Mouse (Mus musculus) inflammation-experienced regulatory T-cells, adult 6 months (primary cell): ENCODE measurements at regions not wholly inside any gene's neighbourhood (a gene's known extent, or its start where the extent isn't known, plus 50 kb on each side); places are given as distances from the start of the nearest gene placed in this dataset.

ENCODE experiments used
- ATAC-seq: one replicate; pipeline ENCODE4 v1.8.0; 2017

DNA sequence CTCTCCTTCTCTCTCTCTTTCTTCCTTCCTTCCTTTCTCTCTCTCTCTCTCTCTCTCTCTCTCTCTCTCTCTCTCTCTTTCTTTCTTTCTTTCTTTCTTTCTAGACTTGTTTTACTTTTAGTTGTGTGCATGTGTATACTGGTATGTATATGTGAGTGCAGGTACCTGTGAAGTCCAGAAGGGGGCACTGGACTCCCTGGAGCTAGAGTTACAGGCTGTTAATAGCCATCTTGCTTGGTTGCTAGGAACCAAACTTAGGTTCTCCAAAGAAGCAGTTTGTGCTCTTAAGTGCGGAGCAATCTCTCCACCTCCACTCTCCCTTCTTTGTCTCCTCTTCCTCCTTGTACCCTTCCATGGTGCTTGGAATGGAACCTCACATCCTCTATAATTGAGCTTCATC lies 77.2 kb downstream of the Gm10604 start:
- ATAC-seq, result no peak

DNA sequence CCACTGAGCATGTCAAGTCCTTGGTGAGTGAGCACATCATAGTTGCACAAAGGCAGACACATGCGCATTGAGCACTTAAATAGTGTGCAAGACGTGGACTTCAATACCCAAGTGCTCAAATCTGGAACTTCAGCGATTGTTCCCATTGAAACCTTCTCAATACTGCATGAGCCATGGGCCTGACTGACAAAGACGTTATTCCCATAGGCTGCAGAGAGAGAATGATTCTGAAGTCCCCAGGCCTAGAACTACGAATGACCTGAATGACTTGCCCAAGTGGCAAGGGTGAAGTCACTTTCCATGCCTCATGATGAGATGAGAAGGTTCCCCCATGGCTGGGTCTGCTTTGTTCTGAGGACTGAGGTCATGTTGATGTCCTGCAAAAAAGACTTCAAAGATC lies 77.7 kb downstream of the Gm10604 start:
- ATAC-seq, result no peak

DNA sequence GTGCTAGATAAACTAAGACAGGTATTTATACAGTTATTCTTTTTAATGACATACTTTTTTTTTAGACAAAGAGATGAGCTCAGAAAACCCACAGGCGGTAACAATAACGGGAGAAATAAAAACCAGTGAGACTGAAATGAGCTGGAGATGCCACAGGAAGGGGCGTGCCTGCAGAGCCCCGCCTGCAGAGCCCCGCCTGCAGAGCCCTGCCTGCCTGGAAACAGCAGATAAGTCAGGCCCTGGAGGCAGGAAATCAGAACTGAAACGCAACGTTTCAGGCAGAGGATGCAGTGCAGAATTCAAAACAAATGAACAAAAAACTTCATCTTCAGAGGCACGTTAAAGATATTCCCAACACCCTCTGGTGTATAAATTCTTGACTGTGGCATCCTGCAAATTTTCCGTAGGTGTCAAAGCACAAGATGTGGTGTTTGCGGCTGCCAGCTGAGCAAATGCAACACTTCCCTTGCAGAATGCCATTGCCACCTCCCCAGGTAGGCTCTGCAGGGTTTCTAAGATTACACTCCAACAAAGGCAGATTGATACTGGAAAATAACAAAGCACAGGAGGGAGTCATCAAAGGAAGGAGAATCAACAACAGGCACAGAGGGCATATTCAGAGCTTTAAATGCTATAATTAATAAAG lies 81.0 kb downstream of the Gm10604 start:
- ATAC-seq, result peak; percentile 100

DNA sequence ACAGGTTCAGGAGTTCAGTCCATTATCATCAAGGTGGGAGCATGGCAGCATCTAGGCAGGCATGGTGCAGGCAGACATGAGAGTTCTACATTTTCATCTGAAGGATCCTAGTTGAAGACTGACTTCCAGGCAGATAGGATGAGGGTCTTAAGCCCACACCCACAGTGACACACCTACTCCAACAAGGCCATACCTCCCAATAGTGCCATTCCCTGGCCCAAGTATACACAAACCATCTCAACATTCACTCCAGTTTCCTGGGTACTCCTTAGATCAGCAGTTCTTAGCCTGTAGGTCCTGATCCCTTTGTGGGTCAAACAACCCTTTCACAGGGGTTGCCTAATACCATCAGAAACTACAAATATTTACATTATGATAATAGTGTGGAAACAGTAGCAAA lies 83.8 kb downstream of the Gm10604 start:
- ATAC-seq, result no peak

DNA sequence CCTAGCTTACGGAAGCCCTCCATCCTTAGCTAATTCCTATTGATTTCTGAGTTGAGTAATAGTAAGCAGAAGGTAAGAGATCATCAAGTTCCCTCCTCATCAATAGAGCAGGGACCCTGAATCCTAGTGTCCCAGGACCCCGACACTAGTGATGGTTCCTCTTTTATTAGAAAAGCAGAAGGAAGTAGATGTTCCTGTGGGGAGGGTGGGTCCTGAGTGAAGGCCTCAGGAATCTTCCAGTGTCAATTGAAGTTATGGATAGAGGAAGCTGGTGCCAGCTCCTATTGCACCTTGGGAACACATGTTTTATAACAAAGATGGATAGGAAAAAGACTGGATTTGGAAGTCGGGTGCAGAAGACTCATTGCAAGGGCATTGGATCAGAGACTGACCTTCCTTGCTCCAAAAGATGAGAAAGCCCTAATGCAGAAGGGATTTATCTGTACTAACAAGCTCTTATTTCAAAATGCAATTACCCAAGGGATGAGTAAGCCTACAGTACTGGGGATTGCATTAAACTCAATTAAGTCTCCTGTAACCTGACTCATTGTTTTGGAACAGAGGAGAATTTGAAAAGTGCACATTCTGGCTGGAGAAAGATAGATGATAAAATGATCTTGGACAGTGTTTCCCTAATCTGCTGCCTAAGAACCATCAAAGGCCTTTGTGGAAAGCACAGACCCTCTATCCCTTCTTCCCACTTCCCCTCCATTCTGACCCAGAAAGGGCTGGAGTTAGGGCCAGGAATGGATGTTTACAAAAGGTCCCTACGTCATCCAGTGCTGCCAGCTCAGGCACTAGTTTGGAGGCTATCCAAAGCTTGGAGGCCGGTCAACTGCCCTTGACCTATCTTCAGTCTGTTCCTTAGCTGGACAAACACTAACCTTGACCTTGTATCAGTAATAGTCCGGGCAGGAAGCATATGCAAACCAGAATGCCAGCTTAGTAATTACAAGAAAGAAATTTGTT lies 84.9 kb downstream of the Gm10604 start:
- no peak for ATAC-seq

DNA sequence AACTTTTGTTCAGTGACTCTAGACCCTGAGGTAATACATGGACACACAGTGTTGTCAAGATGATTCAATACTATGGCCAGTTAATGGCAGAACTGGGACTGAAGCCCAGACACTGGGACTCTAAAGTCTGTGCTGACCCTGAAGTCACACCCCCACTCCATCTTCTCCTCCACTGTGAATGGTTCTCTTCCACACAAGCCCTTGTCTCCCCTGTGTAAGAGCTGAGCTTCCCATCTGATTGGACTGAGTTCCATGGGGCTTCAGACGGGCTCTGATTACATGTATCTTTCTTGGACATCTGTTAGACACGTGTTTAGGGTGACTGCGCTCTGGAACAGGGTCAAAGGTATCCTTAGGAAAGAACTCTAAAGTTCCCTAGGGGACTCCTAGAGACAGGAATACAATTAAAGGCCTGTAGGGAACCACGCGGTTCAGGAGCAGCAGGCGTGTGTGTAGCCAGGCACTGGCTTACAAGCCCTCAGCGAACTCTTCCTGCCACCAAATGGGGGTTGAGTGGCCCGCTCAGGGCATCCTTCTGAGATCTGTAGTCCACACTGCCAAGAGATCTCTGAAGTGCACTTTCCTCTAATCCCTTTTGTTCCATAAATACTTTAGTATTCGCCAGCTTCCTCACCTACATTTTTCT lies 87.4 kb downstream of the Gm10604 start:
- ATAC-seq, result no peak

DNA sequence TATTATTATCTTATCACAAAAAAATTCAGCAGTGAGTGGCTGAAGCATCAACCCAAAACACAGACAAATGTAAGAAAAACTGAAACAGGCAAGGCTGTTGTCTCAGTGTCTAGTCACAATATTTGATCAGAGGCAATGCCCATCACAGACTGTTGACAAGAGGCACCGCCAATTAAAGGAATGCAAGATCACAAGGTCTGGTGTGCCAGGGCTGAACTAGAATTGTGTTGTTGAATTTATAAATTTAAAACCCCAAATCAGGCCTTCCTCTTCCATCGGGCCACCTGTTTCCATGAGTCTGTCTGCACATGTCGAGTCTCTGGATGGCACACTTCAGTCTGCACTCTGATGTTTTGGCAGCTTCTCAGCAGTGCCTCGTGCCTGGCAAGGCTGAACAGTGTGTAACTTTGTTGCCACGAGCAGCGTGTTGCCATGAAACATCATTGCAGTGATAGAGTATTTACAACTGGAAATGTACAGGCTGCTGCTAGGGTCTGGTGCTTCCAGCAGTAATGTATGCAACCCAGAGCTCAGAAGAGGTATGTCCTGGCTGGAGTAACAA lies 91.9 kb downstream of the Gm10604 start:
- no peak for ATAC-seq

DNA sequence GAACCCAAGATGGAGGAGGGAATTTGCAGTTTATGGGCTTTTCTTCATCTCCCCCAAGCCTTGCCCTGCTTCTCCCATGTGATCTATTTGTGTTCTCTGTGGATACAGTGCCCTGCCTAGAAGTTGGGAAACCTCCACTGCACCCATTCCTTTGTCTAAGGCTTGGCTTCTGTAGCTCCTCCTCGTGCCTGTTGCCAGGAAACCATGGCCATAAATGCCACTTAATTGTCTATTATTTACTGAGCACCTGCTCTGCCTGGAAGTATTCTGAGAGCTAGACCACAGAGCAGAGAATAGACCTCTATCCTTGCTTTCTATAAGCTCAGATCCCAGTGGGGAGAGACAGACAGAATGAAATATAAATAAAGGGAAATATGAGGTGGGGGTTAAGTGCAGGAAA lies 93.7 kb downstream of the Gm10604 start:
- no peak for ATAC-seq

DNA sequence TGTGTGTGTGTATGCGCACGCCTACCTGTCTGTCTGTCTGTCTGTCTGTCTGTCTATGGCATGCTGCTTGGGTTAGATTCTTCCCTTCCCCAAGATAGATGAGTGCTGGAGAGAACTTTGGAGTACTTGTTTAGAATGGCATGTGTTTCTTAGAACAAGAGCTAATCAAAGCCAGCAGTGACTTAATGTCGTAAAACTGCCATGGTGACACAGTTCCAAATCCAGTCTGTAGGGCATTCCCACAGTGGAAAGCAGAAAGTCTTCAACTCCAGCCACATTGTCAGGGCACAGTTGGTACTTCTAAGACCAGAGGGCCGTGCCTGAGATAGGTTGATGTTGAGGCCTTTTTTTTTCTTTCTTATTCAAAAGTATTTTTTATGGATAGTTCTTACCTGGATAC lies 95.6 kb downstream of the Gm10604 start:
- ATAC-seq, result no peak

DNA sequence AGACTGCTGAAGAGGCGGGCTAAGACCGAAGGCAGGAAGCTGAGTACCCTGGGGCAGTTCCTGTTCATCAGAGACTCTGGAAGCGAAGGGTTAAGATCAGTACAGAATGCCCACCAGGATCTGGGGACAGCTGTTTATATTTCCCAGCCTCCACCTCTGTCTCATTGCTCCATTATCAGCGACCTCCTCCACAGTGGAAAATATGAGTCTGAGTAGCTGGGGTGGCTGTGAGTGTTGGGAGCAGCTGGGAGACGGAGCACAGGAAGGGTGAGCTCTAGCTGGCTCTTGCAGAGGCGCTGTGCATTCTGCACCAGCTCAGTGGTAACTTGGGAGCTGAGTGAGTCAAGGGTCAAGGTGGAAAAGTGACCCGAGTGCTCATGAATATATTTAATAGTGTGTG lies 96.2 kb downstream of the Gm10604 start:
- ATAC-seq, result peak; percentile 21

DNA sequence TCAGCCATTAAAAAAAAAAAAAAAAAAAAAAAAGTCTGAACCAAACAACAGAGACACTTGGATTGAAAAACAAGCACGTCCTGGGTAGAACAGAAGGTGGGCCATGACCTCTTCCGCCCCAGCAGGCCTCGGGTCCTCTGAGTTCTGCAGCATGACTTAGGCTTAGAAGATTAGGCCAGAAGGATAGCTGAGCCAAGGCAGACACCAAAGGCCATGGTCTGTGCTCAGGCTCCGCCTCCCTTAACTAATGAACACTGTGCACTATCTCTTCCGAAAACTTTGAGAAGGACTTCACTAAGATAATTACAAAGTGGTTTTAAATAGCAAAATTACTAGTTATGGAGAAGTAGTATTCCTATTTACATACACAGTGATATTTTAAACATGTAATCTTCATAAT lies 97.8 kb downstream of the Gm10604 start:
- ATAC-seq, result no peak

DNA sequence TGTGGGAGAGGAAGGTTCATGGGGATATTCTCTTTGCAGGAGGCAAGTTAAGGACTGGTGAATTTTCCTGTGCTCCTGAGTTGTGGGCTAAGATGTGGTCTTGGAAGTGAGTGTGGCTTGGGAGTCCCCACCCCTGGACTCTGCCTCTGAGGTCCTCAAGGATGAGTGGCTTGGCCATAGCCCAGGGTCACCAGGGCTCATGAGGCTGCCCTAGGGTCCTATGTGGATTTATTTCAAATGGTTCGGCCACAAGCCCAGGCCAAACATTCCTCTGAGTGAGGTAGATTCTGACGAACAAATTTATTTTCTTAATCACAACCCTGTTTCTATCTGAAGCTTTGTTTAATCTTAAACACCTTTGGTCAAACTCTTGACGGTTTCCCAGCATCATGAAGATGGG lies 98.4 kb downstream of the Gm10604 start:
- no peak for ATAC-seq

DNA sequence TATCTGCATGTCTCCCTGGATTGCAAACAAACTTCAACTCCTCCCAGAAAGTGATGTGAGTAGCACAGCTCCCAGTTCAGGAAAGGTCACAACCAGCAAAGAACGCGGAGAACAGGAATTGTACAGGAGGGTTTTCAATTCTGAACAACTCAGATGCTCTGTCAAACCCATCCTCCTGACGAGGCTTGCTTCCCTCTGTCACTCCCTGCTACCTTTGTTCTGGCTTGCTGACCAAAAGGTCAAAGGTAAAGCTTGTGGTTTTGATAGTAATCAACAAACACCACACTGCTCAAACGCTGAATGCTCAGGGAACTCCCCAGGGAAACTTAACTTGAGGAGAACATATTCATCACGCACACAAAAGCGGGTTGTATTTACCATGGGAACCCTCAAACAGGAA lies 102.4 kb downstream of the Gm10604 start:
- no peak for ATAC-seq

DNA sequence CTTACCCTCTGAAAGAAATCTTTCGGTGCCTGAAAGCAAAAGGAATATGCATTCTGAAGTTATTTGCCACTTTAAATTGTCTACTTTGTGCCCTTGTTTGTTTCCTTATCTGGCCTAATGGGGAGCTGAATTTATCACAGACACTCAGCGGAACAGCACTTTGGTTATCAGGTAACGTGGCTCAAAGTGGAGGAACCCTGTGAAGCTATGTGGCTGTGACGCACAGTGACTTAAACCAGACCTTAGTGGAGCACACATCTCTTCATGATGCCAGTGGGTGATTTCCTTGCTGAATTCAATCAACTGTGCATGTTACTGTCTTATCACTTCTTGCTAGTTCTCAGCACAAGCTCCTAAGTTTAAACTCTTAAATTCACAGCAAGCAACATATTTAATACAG lies 103.1 kb downstream of the Gm10604 start:
- no peak for ATAC-seq

DNA sequence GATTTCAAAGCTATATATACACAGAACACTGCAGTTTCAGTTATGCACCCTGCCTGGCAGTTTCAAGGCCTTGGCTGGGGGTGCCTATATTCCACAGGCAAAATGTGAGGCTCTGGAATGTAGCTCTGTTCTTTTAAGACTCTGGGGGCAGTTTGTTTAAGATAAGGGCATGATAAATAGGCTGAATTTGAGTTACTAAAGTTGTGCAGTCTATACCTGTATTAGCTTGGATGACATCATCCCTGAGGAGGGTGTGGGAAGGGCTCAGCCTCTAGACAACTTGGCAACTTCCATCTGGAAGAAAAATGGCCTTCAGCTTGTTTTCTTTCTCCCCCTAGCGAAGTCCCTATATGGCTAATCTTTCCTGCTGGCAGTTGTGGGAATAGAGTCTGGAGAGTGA lies 105.1 kb downstream of the Gm10604 start:
- ATAC-seq, result no peak

DNA sequence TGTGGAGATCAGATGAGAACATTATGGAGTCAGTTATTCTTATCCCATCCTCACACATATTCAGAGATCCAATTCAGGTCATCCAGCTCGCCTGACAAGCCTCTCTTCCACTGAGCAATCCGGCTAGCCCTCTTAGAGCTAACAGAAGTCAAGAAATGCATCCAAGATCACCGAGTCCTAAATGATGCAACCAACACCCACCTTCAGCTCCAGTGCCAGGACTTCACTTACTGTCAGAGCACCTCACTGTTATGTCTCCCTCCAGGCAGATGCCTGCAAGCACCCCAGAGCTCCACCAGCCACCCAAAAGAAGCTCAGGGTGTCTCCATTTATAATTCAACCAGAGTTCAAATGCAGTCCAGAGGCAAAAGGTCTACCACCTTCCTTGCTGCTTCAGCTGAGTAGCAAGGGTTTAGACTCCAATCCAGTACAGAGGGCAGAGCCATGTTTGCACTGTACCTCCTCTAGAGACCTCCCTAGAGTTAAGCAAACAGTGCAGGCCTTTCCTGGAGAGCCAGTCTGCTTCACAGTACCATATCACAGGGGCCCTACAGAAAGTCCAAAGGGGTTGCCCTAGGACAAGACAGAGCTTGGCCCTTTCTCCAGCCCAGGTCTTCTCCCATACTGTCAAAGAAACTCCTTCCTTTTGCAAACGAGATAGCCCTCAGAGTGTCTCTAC lies 106.3 kb downstream of the Gm10604 start:
- ATAC-seq, result no peak

DNA sequence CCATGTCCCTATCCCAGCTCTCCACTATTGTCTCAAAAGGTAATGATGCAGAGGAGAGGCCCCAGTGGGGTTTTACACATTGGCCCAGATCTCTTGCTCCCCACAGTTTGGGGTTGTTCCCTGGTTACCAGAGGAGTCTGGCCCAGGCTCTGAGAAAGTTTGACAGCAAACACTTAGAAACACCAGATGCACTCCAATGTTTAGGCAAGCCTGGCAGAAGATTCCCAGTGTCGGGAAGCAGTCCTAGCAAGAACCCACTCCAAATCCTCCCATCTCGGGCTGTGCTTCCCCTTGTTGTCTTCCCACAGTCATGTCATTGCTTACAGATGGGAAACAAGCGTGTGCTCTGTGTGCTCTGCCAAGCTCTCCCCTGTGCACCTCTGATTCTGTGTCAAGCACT lies 109.0 kb downstream of the Gm10604 start:
- no peak for ATAC-seq

DNA sequence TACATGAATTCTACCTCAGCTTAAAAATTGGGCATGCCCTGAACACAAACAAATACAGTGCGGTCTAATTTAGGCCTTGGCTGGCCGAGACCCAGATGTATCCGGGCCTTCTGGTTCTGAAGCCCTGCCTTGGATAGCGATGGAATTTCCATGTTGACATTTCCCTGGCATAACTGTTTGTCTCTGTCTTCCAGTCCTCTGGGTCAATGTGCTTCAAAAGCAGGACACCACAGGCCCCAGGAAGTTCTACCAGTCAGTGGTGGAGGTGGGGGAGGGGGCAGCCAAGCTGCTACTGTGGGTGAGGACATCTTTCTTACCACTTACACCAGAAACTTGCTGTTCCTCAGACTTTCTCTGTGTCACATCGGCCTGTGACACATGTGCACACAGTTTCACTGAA lies 111.3 kb downstream of the Gm10604 start:
- no peak for ATAC-seq

DNA sequence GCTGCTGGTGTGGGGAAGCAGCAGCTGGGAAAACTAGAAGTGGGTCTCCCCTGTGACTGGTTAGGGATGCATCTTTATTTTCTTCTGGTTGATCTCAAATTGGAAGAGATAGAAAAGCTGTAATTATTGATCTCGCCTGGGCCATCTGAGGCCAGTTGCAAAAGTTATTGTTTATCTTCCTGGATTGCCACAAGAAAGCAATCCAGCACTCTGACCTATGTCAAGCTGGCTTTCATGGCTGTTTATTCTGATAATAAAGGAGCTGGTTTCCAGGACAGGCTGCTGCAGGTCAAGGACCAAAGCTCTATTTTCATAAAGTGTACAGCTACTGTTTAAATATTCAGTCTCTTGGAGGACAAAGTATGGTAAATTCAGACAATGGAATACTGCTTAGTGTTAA lies 112.5 kb downstream of the Gm10604 start:
- no peak for ATAC-seq
